Mouse (Mus musculus): ENCODE measurements around the gene Tsen2. TPM values are rescaled to one million over a fixed set of nuclear protein-coding genes. Genes with fewer than 3 reads are reported as not detected.

The Tsen2 gene
- polyA plus RNA-seq (2012; ENCODE audit: low replicate concordance), result 2.4 and 11.2 TPM in 2 replicates

DNA sequence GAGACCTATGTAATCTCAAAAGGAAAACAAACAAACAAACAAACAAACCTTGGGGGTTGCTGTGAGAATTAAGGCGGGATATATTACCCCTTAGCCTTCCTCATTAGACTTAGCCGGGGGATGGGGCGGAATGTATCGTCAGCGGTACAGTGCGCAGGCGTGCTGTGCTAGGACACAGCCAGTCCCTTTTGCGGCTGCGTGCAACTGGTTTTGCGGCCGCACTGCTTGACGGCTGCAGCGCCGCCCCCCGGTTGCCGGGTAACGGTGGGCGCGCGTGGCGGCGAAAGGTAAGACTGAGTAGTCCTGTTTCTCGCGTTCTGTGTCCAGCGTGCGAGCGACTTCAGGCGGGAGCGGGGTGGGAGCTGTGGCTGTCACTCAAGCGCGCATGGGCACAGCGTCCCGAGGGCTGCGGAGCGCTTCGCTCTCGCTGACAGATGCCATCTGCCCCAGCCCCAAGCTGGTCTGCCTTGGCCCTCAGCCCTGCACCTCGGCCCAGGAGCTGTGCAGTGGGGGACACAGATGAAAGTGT, at the start of gene Tsen2:
Tsen2 (plus strand) TSS at position 223 of the 529 bp plus-strand sequence.

DNA sequence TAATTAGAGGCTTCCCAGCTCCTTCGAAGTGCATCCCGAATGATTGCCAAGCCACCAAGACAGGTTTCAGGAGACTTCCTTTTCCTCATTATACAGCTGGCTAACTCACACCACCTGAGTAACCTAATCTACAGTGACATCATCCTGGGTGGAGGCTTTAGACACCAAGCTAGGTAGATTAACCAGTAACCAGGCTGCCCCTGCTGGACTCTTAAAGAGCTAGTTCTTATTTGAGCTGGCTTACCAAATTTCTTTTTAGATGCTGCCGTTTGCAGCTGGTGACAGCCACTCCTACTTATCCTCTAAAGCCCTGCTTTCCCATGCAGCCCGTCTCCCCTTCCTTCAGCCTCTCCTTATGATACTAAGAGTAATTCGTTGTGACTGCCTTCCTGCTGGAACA, 48.0 kb downstream of the Tsen2 start, which contains the start of gene Mkrn2os:
Mkrn2os (minus strand) TSS at position 119 of the 400 bp plus-strand sequence.

DNA sequence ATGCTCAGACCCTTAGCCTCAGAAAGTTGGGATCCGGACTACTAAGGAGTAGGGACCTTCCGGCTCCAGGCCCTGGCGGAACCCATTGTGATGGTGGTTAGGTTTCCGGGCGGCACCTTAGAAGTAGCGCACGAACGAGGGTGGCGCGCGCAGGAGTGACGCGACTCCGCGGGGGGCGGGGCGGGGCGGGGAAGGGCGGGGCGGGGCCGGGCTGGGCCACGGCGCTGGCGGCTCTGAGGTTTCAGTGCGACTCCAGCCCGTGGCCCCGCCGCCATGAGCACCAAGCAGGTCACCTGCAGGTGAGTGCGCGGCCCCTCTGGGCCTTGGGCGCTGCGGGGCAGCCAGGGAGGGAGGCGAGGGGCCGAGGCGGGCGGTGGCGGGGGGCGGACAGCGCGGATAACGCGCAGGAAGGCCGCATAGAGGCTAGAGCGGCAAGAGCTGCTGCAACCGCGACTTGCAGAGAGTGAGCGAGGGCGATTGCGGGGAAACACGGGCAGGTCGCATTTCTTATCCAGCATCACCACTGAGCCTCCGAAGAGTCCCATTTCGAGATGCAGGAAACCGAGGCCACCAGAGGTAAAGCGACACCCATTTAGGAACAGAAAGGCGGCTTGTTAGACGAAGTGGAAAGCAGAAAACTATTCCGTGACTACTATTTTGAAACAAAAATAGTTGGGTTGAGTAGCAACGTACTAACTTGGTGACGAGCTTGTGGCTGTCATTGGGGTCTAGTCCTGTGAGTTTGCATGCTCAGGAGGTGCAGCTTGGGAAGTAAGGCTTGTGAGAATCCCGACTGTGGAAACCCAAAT, 57.5 kb downstream of the Tsen2 start, which contains the start of gene Mkrn2:
Mkrn2 (plus strand) TSS at position 188 of the 809 bp plus-strand sequence.

Other genes starting within 250 kb of the Tsen2 start
- gene Pparg, start 183.7 kb upstream of the Tsen2 start, polyA plus RNA-seq (2012; ENCODE audit: low replicate concordance), result 0.50 and 1.1 TPM in 2 replicates
- not detected in 2 replicates for gene Mkrn2os, start 47.9 kb downstream of the Tsen2 start, polyA plus RNA-seq (2012; ENCODE audit: low replicate concordance)
- 1.9 and 29.8 TPM in 2 replicates for gene Mkrn2, start 57.2 kb downstream of the Tsen2 start, polyA plus RNA-seq (2012; ENCODE audit: low replicate concordance)
- 17.5 and 39.2 TPM in 2 replicates for gene Raf1, start 132.0 kb downstream of the Tsen2 start, polyA plus RNA-seq (2012; ENCODE audit: low replicate concordance)
- 4.4 and 5.8 TPM in 2 replicates for gene Tmem40, start 217.7 kb downstream of the Tsen2 start, polyA plus RNA-seq (2012; ENCODE audit: low replicate concordance)
- gene Cand2, start 229.9 kb downstream of the Tsen2 start, polyA plus RNA-seq (2012; ENCODE audit: low replicate concordance), result 1.1 and 1.3 TPM in 2 replicates